Mouse (Mus musculus): ENCODE data around the gene Cryl1. TPM values are rescaled to one million over a fixed set of nuclear protein-coding genes. Genes with fewer than 3 reads are reported as not detected.

The Cryl1 gene
- polyA plus RNA-seq, 1 experiment from 2014 or later, result 61.9 TPM

DNA sequence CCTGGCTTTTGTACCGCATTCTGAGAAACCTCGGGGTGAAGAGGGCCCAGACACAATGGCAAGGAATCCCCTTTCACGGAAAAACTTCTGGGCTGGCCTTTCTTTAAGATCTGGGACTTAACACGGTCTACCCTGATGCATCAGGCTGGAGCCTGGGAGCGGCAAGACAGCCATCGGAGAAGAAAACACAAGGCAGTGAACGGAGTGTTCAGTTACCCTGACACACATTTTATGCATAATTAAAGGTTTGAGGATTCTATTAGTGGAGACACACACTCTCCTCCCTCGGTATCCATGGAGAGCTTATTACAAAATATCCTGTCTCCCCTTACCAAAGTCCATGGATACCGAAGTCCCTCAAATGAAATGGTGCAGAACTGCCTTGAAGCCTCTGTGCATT is 109.2 kb downstream of the Cryl1 start:
- DNase-seq (ENCODE audit: low spot score) (no peak), ATAC-seq (replicated peaks; ENCODE audit: low FRiP score, low TSS enrichment, low read depth) (no peak)
- Histone ChIP-seq H3K4me2 (ENCODE audit: low read length) (no peak overlapping the region), H3K4me1 (replicated peaks; ENCODE audit: control insufficient read depth, insufficient read depth, low read length) (no peaks in the 10 kb centered on the region), H3K36me3 (ENCODE audit: control insufficient read depth, insufficient read depth, low read length) (no peaks in the 10 kb centered on the region), H3K4me3 (ENCODE audit: low read depth, low read length) (no peak overlapping the region), H3K27ac (ENCODE audit: low read depth) (no peak overlapping the region), H3K27me3 (replicated peaks; ENCODE audit: control insufficient read depth, insufficient read depth, low read length) (no peaks in the 10 kb centered on the region), H3K9me3 (ENCODE audit: control insufficient read depth, low read length) (no peaks in the 10 kb centered on the region), H3K9ac (ENCODE audit: low read length) (no peak overlapping the region)
- WGBS, result 80% methylated on average over 9 of the region's 9 CpGs

DNA sequence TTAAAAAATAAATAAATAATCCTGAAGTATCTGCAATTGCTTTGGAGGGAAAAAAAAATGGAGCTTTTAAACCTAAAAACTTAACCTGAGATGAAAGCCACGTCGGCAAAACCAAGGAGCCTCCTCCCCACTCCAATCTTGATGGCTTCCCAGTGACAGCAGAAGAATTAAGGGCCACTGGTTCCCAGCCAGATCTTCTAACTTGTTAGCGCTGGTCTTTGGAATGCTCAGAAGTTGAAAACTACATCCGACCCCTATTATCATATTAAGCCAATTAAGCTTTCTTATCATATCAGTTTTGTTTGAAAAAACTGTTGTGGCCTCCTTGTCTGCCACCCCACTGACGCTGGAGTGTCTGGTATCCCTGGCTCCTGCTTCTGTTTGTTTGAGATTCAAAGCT is 114.5 kb downstream of the Cryl1 start:
- no peak overlapping the region for H3K9ac ChIP-seq (ENCODE audit: low read length)
- DNase-seq (ENCODE audit: low spot score) (no peak), ATAC-seq (replicated peaks; ENCODE audit: low FRiP score, low TSS enrichment, low read depth) (no peak)
- H3K27me3 ChIP-seq (replicated peaks; ENCODE audit: control insufficient read depth, insufficient read depth, low read length), result no peaks in the 10 kb centered on the region
- no peak overlapping the region for H3K27ac ChIP-seq (ENCODE audit: low read depth)
- 31% methylated on average over 5 of the region's 5 CpGs for WGBS
- H3K9me3 ChIP-seq (ENCODE audit: control insufficient read depth, low read length), result no peaks in the 10 kb centered on the region
- no peak overlapping the region for H3K4me2 ChIP-seq (ENCODE audit: low read length)
- 0 out of 2 replicates have a peak, but pooled peaks cover 3% of the 10 kb centered on the region for H3K4me1 ChIP-seq (replicated peaks; ENCODE audit: control insufficient read depth, insufficient read depth, low read length)
- H3K36me3 ChIP-seq (ENCODE audit: control insufficient read depth, insufficient read depth, low read length), result no peaks in the 10 kb centered on the region
- no peak overlapping the region for H3K4me3 ChIP-seq (ENCODE audit: low read depth, low read length)

GRCm38 (mm10) chr14:57282591-57282990 is 115.7 kb downstream of the Cryl1 start:
- WGBS, result 23% methylated on average over 2 of the region's 2 CpGs
- no peaks in the 10 kb centered on the region for H3K27me3 ChIP-seq (replicated peaks; ENCODE audit: control insufficient read depth, insufficient read depth, low read length)
- no peak overlapping the region for H3K27ac ChIP-seq (ENCODE audit: low read depth)
- ATAC-seq (replicated peaks; ENCODE audit: low FRiP score, low TSS enrichment, low read depth) (no peak), DNase-seq (ENCODE audit: low spot score) (no peak)
- H3K36me3 ChIP-seq (ENCODE audit: control insufficient read depth, insufficient read depth, low read length), result no peaks in the 10 kb centered on the region
- H3K9ac ChIP-seq (ENCODE audit: low read length), result no peak overlapping the region
- H3K4me3 ChIP-seq (ENCODE audit: low read depth, low read length), result no peak overlapping the region
- no peak overlapping the region for H3K4me2 ChIP-seq (ENCODE audit: low read length)
- H3K4me1 ChIP-seq (replicated peaks; ENCODE audit: control insufficient read depth, insufficient read depth, low read length), result 0 out of 2 replicates have a peak, but pooled peaks cover 3% of the 10 kb centered on the region
- no peaks in the 10 kb centered on the region for H3K9me3 ChIP-seq (ENCODE audit: control insufficient read depth, low read length)

GRCm38 (mm10) chr14:57280835-57281234 is 117.5 kb downstream of the Cryl1 start:
- no peak for ATAC-seq (replicated peaks; ENCODE audit: low FRiP score, low TSS enrichment, low read depth)

DNA sequence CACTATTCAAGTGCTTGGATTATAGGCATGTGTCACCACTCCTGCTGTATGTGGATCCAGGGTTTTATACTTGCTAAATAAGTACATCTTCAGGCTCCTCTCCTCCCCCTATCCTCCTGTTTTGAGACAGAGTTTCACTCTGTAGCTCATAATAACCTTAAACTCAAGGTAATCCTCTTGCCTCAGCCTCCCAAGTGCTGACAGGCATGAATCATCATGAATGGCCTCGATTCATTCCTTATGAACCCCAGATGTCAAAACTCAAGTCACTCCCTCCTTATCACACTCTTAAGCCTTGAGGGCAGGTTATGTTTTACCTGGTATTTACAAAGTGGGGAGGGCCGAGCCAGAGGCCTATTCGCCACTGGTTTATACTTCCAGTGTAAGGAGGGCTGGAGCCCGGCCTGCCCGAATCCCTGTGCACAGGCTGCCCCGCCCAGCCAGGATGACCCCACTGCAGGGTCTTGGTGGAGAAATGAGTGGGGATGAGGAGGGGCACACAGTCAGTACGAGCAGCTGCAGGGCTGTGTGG is 121.8 kb downstream of the Cryl1 start:
- H3K36me3 ChIP-seq (ENCODE audit: control insufficient read depth, insufficient read depth, low read length), result no peaks in the 10 kb centered on the region
- DNase-seq (ENCODE audit: low spot score), result no peak
- H3K9ac ChIP-seq (ENCODE audit: low read length), result no peak overlapping the region
- no peak overlapping the region for H3K4me3 ChIP-seq (ENCODE audit: low read depth, low read length)
- 57% methylated on average over 7 of the region's 7 CpGs for WGBS
- no peak overlapping the region for H3K4me2 ChIP-seq (ENCODE audit: low read length)
- ATAC-seq (replicated peaks; ENCODE audit: low FRiP score, low TSS enrichment, low read depth), result peak; percentile 75
- H3K27ac ChIP-seq (ENCODE audit: low read depth), result no peak overlapping the region
- no peaks in the 10 kb centered on the region for H3K27me3 ChIP-seq (replicated peaks; ENCODE audit: control insufficient read depth, insufficient read depth, low read length)
- H3K9me3 ChIP-seq (ENCODE audit: control insufficient read depth, low read length), result no peaks in the 10 kb centered on the region
- no peaks in the 10 kb centered on the region for H3K4me1 ChIP-seq (replicated peaks; ENCODE audit: control insufficient read depth, insufficient read depth, low read length)

More at GRCm38 (mm10) chr14:57280835-57281234, 117.5 kb downstream of the Cryl1 start:
- Histone ChIP-seq H3K36me3 (ENCODE audit: control insufficient read depth, insufficient read depth, low read length) (no peaks in the 10 kb centered on the region), H3K4me3 (ENCODE audit: low read depth, low read length) (no peak overlapping the region), H3K9ac (ENCODE audit: low read length) (no peak overlapping the region), H3K4me2 (ENCODE audit: low read length) (no peak overlapping the region), H3K4me1 (replicated peaks; ENCODE audit: control insufficient read depth, insufficient read depth, low read length) (0 out of 2 replicates have a peak, but pooled peaks cover 3% of the 10 kb centered on the region), H3K9me3 (ENCODE audit: control insufficient read depth, low read length) (no peaks in the 10 kb centered on the region), H3K27ac (ENCODE audit: low read depth) (no peak overlapping the region), H3K27me3 (replicated peaks; ENCODE audit: control insufficient read depth, insufficient read depth, low read length) (no peaks in the 10 kb centered on the region)
- WGBS, result 86% methylated on average over 3 of the region's 3 CpGs
- no peak for DNase-seq (ENCODE audit: low spot score)

DNA sequence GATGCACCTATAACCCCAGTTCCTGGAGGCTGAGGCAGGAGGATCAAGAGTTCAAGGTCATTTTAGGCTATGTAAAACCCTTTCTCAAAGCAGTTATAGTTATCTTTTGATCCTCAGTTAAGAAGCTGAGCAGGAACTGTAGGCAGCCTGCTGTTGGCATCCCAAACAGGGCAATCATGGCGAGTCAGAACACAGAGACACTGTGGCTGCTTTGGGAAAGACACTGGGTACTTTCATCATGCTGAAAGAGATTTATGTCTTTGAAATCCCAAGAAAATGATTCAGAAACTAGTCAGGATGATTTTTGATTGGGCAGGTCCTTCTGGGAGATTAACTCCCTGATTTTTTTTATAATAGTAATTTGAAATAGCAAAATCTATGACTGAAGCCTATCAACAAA is 126.0 kb downstream of the Cryl1 start:
- Histone ChIP-seq H3K27me3 (replicated peaks; ENCODE audit: control insufficient read depth, insufficient read depth, low read length) (no peaks in the 10 kb centered on the region), H3K4me2 (ENCODE audit: low read length) (no peak overlapping the region), H3K27ac (ENCODE audit: low read depth) (no peak overlapping the region), H3K36me3 (ENCODE audit: control insufficient read depth, insufficient read depth, low read length) (no peaks in the 10 kb centered on the region), H3K9me3 (ENCODE audit: control insufficient read depth, low read length) (no peaks in the 10 kb centered on the region), H3K9ac (ENCODE audit: low read length) (no peak overlapping the region), H3K4me3 (ENCODE audit: low read depth, low read length) (no peak overlapping the region), H3K4me1 (replicated peaks; ENCODE audit: control insufficient read depth, insufficient read depth, low read length) (no peaks in the 10 kb centered on the region)
- DNase-seq (ENCODE audit: low spot score) (no peak), ATAC-seq (replicated peaks; ENCODE audit: low FRiP score, low TSS enrichment, low read depth) (no peak)
- WGBS, result 86% methylated on average over 1 of the region's 1 CpGs

- WGBS, result 68% methylated on average over 1 of the region's 1 CpGs
Measured at GRCm38 (mm10) chr14:57271861-57272260, 126.5 kb downstream of the Cryl1 start.

DNA sequence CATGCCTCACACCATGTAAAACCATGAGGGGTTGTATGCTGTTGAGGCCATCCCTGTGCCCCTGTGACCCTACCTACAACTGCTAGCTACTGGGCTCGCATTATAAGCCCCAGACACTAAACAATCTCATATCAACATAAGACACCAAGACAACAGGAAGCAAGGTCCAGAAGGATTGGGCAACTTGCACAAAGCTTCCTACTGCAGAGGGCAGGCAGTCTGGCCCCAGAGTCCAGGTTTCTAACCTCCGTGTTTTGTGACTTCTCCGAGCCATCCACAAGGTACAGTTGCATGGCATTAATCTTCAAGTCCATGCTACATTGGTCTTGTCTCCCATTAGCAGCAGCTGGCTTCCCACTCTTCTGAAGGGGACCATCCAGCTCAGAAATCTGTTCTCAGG is 129.4 kb downstream of the Cryl1 start:
- Histone ChIP-seq H3K4me1 (replicated peaks; ENCODE audit: control insufficient read depth, insufficient read depth, low read length) (no peaks in the 10 kb centered on the region), H3K9ac (ENCODE audit: low read length) (no peak overlapping the region), H3K4me3 (ENCODE audit: low read depth, low read length) (no peak overlapping the region), H3K9me3 (ENCODE audit: control insufficient read depth, low read length) (no peaks in the 10 kb centered on the region), H3K4me2 (ENCODE audit: low read length) (no peak overlapping the region), H3K36me3 (ENCODE audit: control insufficient read depth, insufficient read depth, low read length) (no peaks in the 10 kb centered on the region), H3K27ac (ENCODE audit: low read depth) (no peak overlapping the region), H3K27me3 (replicated peaks; ENCODE audit: control insufficient read depth, insufficient read depth, low read length) (no peaks in the 10 kb centered on the region)
- ATAC-seq (replicated peaks; ENCODE audit: low FRiP score, low TSS enrichment, low read depth) (no peak), DNase-seq (ENCODE audit: low spot score) (no peak)
- WGBS, result 80% methylated on average over 3 of the region's 3 CpGs

More at GRCm38 (mm10) chr14:57271861-57272260, 126.5 kb downstream of the Cryl1 start:
- Histone ChIP-seq H3K9me3 (ENCODE audit: control insufficient read depth, low read length) (no peaks in the 10 kb centered on the region), H3K36me3 (ENCODE audit: control insufficient read depth, insufficient read depth, low read length) (no peaks in the 10 kb centered on the region), H3K4me1 (replicated peaks; ENCODE audit: control insufficient read depth, insufficient read depth, low read length) (no peaks in the 10 kb centered on the region), H3K4me2 (ENCODE audit: low read length) (no peak overlapping the region), H3K27ac (ENCODE audit: low read depth) (no peak overlapping the region), H3K9ac (ENCODE audit: low read length) (no peak overlapping the region), H3K27me3 (replicated peaks; ENCODE audit: control insufficient read depth, insufficient read depth, low read length) (no peaks in the 10 kb centered on the region), H3K4me3 (ENCODE audit: low read depth, low read length) (no peak overlapping the region)
- DNase-seq (ENCODE audit: low spot score), result no peak
- ATAC-seq (replicated peaks; ENCODE audit: low FRiP score, low TSS enrichment, low read depth), result no peak

DNA sequence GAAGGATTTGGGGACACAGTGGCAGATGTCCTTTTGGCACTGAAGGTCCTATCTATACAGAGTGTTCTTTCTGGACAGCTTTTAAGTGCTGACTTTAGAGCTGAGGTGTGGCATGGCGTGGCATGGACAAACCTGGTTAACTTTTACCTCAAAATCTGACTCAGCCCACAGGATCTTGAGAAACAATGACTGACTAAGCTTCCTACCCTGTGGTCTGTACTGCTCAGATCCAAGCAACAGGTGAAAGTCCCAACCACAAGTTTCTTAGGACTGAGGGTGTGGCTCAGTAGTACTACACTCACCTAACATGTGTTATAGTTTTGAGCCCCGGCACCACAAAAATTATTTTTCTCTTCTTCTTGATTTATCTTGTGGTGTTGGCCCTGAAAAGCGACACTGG is 130.0 kb downstream of the Cryl1 start:
- no peak overlapping the region for H3K4me3 ChIP-seq (ENCODE audit: low read depth, low read length)
- no peak overlapping the region for H3K4me2 ChIP-seq (ENCODE audit: low read length)
- H3K27ac ChIP-seq (ENCODE audit: low read depth), result no peak overlapping the region
- H3K9me3 ChIP-seq (ENCODE audit: control insufficient read depth, low read length), result no peaks in the 10 kb centered on the region
- WGBS, result 81% methylated on average over 3 of the region's 3 CpGs
- no peaks in the 10 kb centered on the region for H3K4me1 ChIP-seq (replicated peaks; ENCODE audit: control insufficient read depth, insufficient read depth, low read length)
- DNase-seq (ENCODE audit: low spot score), result no peak
- ATAC-seq (replicated peaks; ENCODE audit: low FRiP score, low TSS enrichment, low read depth), result no peak
- no peak overlapping the region for H3K9ac ChIP-seq (ENCODE audit: low read length)
- no peaks in the 10 kb centered on the region for H3K36me3 ChIP-seq (ENCODE audit: control insufficient read depth, insufficient read depth, low read length)
- no peaks in the 10 kb centered on the region for H3K27me3 ChIP-seq (replicated peaks; ENCODE audit: control insufficient read depth, insufficient read depth, low read length)

Data from intestine, embryonic 14.5 days (tissue).